In the genomic region with DNA sequence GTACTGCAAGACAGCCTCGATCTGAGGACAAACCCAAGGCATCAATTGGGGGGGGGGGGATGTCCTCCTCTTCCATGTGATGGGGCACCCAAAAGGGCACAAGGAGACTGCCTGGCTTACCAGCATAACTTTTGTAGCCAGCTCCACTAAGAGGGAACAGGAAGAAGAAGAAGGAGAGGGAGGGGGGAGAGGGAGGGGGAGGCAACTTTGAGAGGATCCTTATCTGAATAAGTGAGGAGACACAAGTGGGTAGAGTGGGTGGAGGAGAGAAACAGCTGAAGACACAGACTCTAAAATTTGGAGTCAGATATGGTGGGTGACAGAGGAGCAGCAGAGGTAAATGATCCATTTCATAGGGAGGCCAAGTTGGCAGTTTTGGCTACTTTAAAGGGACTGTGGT, we compare ENCODE assay signal across 14 mouse cellular contexts.
"Had no signal": no experiment of that assay in that cellular context is flagged by ENCODE, and none has a peak within 500 bp of the region (broad histone marks: within the 10 kb centered on the region; RNA-seq: fewer than 3 reads in every experiment).

No protein-coding gene starts in this region.

- H3K27ac ChIP-seq: limb, embryonic 13.5 days; lung, embryonic 15.5 days; macrophage; midbrain, embryonic 10.5 days; neural tube, embryonic 15.5 days had no signal

- H3K9me3 ChIP-seq: limb, embryonic 13.5 days; lung, embryonic 15.5 days; midbrain, embryonic 10.5 days; neural tube, embryonic 15.5 days had no signal

- H3K36me3 ChIP-seq: limb, embryonic 13.5 days; lung, embryonic 15.5 days; midbrain, embryonic 10.5 days; neural tube, embryonic 15.5 days had no signal

- H3K4me1 ChIP-seq: limb, embryonic 13.5 days; midbrain, embryonic 10.5 days; neural tube, embryonic 15.5 days had no signal

- H3K9ac ChIP-seq: limb, embryonic 13.5 days; lung, embryonic 15.5 days; neural tube, embryonic 15.5 days had no signal

- H3K27me3 ChIP-seq: limb, embryonic 13.5 days; lung, embryonic 15.5 days; neural tube, embryonic 15.5 days had no signal

- H3K4me3 ChIP-seq: limb, embryonic 13.5 days; lung, embryonic 15.5 days; midbrain, embryonic 10.5 days; myocyte; neural tube, embryonic 15.5 days had no signal

- H3K4me2 ChIP-seq: limb, embryonic 13.5 days; lung, embryonic 15.5 days; neural tube, embryonic 15.5 days had no signal

- DNase-seq: kidney, adult 18-20 months; kidney, postnatal 10 days; left cerebral cortex, postnatal 4 days; lung, postnatal 14 days; midbrain, embryonic 14.5 days; spleen, adult 18-20 months; thymus, adult 18-20 months; thymus, postnatal 14 days had no signal
